Mouse (Mus musculus) liver, embryonic 14.5 days (tissue): ENCODE results near the gene Dnm1. TPM values are rescaled to one million over a fixed set of nuclear protein-coding genes. Genes with fewer than 3 reads are reported as not detected.

Experiments used
- ATAC-seq: fragments of 200-750 bp; cut with Nextera tagmentation; 2 replicates; pipeline ENCODE4 v1.8.0; 2017; ENCODE audit warnings: moderate number of reproducible peaks, mild to moderate bottlenecking, moderate library complexity; ENCODE audit not compliant: insufficient read depth
- DNase-seq, 3 experiments: peaks; one replicate each; pipeline ENCODE4 v3.0.0-alpha.2; 2012 to 2013; ENCODE audit warnings: low read depth in 3 of 3, low spot score in 3 of 3
- H3K27ac ChIP-seq: fragments of 300-500 bp; sonication (generic); 2 replicates; pipeline ENCODE4 v1.5.1; 2014; ENCODE audit warnings: moderate library complexity, mild to moderate bottlenecking, control low read depth, inconsistent platforms
- H3K27me3 ChIP-seq: fragments of 300-500 bp; sonication (generic); 2 replicates; pipeline ENCODE4 v1.6.1; 2014; ENCODE audit warnings: mild to moderate bottlenecking, low read length, moderate library complexity; ENCODE audit not compliant: control insufficient read depth, insufficient read depth
- H3K36me3 ChIP-seq: fragments of 300-500 bp; sonication (generic); replicated peaks from 2 replicates; pipeline ENCODE4 v1.6.1; 2014; ENCODE audit warnings: low read depth; ENCODE audit not compliant: control insufficient read depth, insufficient read depth
- H3K4me1 ChIP-seq, 2 experiments: fragments of 200-500 bp in 1 of 2; fragments of 300-500 bp in 1 of 2; sonication (generic) in 1 of 2; replicated peaks; 2 replicates each; pipeline ENCODE4 v1.6.1; 2012 to 2014; ENCODE audit warnings: antibody characterized with exemption in 1 of 2, inconsistent platforms in 1 of 2, low read length in 1 of 2; ENCODE audit not compliant: control insufficient read depth in 2 of 2, insufficient read depth in 2 of 2
- H3K4me2 ChIP-seq: fragments of 300-500 bp; sonication (generic); 2 replicates; pipeline ENCODE4 v1.6.1; 2014; ENCODE audit warnings: low read depth, mild to moderate bottlenecking, control low read depth, moderate library complexity
- H3K4me3 ChIP-seq, 2 experiments: fragments of 200-500 bp in 1 of 2; fragments of 300-500 bp in 1 of 2; sonication (generic) in 1 of 2; 2 replicates each; pipeline ENCODE4 v1.5.1; 2012 to 2014; ENCODE audit warnings: low read depth in 2 of 2, low read length in 2 of 2, mild to moderate bottlenecking in 2 of 2, control low read depth in 1 of 2, inconsistent platforms in 1 of 2, moderate library complexity in 1 of 2; ENCODE audit not compliant: insufficient read depth in 1 of 2
- H3K9ac ChIP-seq: fragments of 300-500 bp; sonication (generic); replicated peaks from 2 replicates; pipeline ENCODE4 v1.6.1; 2014; ENCODE audit warnings: mild to moderate bottlenecking, control low read depth, moderate library complexity
- H3K9me3 ChIP-seq: fragments of 300-500 bp; sonication (generic); 2 replicates; pipeline ENCODE4 v1.6.1; 2016; ENCODE audit warnings: low read length, mixed read lengths; ENCODE audit not compliant: control insufficient read depth
- CTCF ChIP-seq: IDR thresholded peaks from 2 replicates; pipeline ENCODE4 v1.5.1; 2016; ENCODE audit warnings: antibody characterized with exemption, low read depth, control low read depth
- EP300 ChIP-seq: IDR thresholded peaks from 2 replicates; pipeline ENCODE4 v1.6.1; 2016; ENCODE audit warnings: antibody characterized with exemption, low read depth
- WGBS: fragments of 180-500 bp; shearing (Covaris S2); extraction: QIAGEN DNeasy Blood & Tissue Kit; methylation state at CpG from one replicate; pipeline ENCODE4 v1.1.7; 2014; ENCODE audit not compliant: insufficient replicate concordance; 5-methylcytosine and 5-hydroxymethylcytosine counted together
- polyA plus RNA-seq, 2 experiments: library from polyadenylated mRNA; depleted of rRNA in 1 of 2; stranded (reverse) in 1 of 2; unstranded in 1 of 2; fragments of >200 nt; fragmentation: Nextera tagmentation in 1 of 2; extraction: Ambion mirVana in 1 of 2; gene quantifications; 2 replicates each; pipeline versions ENCODE4 v1.2.1 to v1.2.3; 2012 to 2014

Gene Dnm1
- polyA plus RNA-seq, 2 experiments: 0.43 to 2.9 TPM

- TF ChIP-seq CTCF (no peak), EP300 (no peak)
- WGBS: 73% methylated on average over 4 of the region's 4 CpGs
These were observed 25.9 kb downstream of the Dnm1 start for GRCm38 (mm10) chr2:32327200-32327599.

GRCm38 (mm10) chr2:32325342-32325741 is 27.8 kb downstream of the Dnm1 start:
- Histone ChIP-seq H3K4me3 (no peak overlapping the region), H3K4me1 (peaks cover 0 to 2% of the 10 kb centered on the region in 2 experiments; a peak in 1 of 4 replicates), H3K9me3 (no peaks in the 10 kb centered on the region), H3K9ac (no peak overlapping the region), H3K27ac (no peak overlapping the region), H3K27me3 (no peaks in the 10 kb centered on the region), H3K36me3 (no peaks in the 10 kb centered on the region), H3K4me2 (no peak overlapping the region)
- DNase-seq: no peak
- no peak for ATAC-seq
- 38% methylated on average over 7 of the region's 7 CpGs for WGBS
- TF ChIP-seq EP300 (no peak), CTCF (no peak)

More at GRCm38 (mm10) chr2:32327200-32327599, 25.9 kb downstream of the Dnm1 start:
- no peaks in the 10 kb centered on the region for H3K9me3 ChIP-seq
- no peak overlapping the region for H3K4me3 ChIP-seq
- no peak for ATAC-seq
- H3K36me3 ChIP-seq: no peaks in the 10 kb centered on the region
- H3K9ac ChIP-seq: no peak overlapping the region
- no peak overlapping the region for H3K27ac ChIP-seq
- no peaks in the 10 kb centered on the region for H3K27me3 ChIP-seq
- H3K4me2 ChIP-seq: no peak overlapping the region
- H3K4me1 ChIP-seq: peaks cover 0 to 2% of the 10 kb centered on the region in 2 experiments; a peak in 1 of 4 replicates
- no peak for DNase-seq

GRCm38 (mm10) chr2:32324322-32324721 is 28.8 kb downstream of the Dnm1 start:
- WGBS: 37% methylated on average over 4 of the region's 4 CpGs

GRCm38 (mm10) chr2:32322754-32323741 is 30.1 kb downstream of the Dnm1 start:
- H3K27ac ChIP-seq: no peak overlapping the region
- H3K4me2 ChIP-seq: no peak overlapping the region
- H3K9me3 ChIP-seq: no peaks in the 10 kb centered on the region
- H3K4me1 ChIP-seq: peaks cover 0 to 2% of the 10 kb centered on the region in 2 experiments; a peak in 1 of 4 replicates
- 64% methylated on average over 7 of the region's 7 CpGs for WGBS
- no peaks in the 10 kb centered on the region for H3K36me3 ChIP-seq
- no peak for ATAC-seq
- TF ChIP-seq CTCF: no peak
- no peak for TF ChIP-seq EP300
- no peak overlapping the region for H3K9ac ChIP-seq
- H3K4me3 ChIP-seq: no peak overlapping the region
- H3K27me3 ChIP-seq: peaks cover 6% of the 10 kb centered on the region
- no peak for DNase-seq

More at GRCm38 (mm10) chr2:32324322-32324721, 28.8 kb downstream of the Dnm1 start:
- ATAC-seq (no peak), DNase-seq (no peak)
- H3K9ac ChIP-seq: no peak overlapping the region
- no peak overlapping the region for H3K27ac ChIP-seq
- no peaks in the 10 kb centered on the region for H3K27me3 ChIP-seq
- TF ChIP-seq EP300 (no peak), CTCF (peak; percentile 21; the same call in 1 of the 2 replicates)
- no peak overlapping the region for H3K4me2 ChIP-seq
- no peaks in the 10 kb centered on the region for H3K36me3 ChIP-seq
- H3K4me3 ChIP-seq: no peak overlapping the region
- H3K4me1 ChIP-seq: peaks cover 0 to 2% of the 10 kb centered on the region in 2 experiments; a peak in 1 of 4 replicates
- H3K9me3 ChIP-seq: no peaks in the 10 kb centered on the region
